Mouse (Mus musculus) megakaryocyte progenitor cell, adult 5-6 weeks (primary cell): ENCODE results near the gene Wnt9a. TPM values are rescaled to one million over a fixed set of nuclear protein-coding genes. Genes with fewer than 3 reads are reported as not detected.
"Not testable (repeated sequence)": the region's sequence is repeated elsewhere in the genome, so short reads cannot be mapped to it uniquely, and the experiment has no call there.

Experiments
- ATAC-seq: replicated peaks from 2 replicates; pipeline ENCODE4 v1.8.0; 2016; ENCODE audit warnings: mild to moderate bottlenecking, moderate TSS enrichment, inconsistent platforms; ENCODE audit not compliant: poor library complexity
- total RNA-seq, 2 experiments: library from RNA; stranded (forward) in 1 of 2; stranded (reverse) in 1 of 2; fragments of 157-497, 149-512 nt in 1 of 2; fragments of 200-1000 nt in 1 of 2; gene quantifications; 2 replicates each; pipeline versions ENCODE4 v1.2.3 to v1.2.4; 2015 to 2017

Gene Wnt9a
- total RNA-seq (2015) (not detected in 2 replicates), total RNA-seq (2017) (not detected in 2 replicates)

- ATAC-seq, result no peak
These were observed at the start of gene Wnt9a for GRCm38 (mm10) chr11:59306461-59307421. TSS of gene Wnt9a (plus strand) at chr11:59306928.

DNA sequence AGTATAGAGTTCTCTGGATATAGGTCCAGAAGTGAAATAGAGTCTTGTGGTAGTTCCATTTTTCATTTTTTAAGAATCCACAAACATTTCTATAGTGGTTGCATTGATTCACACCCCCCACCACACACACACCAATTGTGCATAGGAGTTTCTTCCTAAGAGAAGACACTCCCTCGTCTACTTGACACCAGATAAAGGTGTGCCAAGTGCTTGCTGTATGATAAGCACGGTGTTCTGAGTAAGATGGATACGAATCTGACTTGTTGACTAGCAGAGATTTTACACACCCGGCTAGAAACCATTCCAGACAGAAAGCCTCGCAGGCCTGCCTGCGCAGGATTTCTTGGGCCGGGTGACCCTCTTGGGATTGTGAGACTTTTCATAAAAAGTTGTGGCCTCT is 47.1 kb upstream of the Wnt9a start:
- ATAC-seq, result no peak

- ATAC-seq, result peak; percentile 93
These were observed 45.8 kb upstream of the Wnt9a start for GRCm38 (mm10) chr11:59260706-59261493.

DNA sequence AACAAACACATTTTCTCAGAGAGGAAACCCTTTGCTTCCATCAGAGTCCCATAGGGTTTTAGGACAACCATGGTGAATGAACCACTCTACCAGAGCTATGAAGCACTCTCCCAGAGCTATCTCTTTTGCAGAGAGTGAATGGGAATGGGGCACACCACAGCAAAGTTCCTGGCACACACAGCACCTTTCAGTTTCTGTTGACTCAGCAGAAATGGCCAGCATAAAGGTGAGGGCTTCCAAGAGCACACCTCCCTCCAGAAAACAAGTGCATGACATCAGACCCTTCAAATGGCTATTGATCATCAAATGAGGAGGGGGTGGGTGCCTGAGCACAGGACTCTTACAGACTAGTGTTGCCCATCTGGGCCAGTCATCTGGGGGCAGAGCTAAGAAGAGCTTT is 44.4 kb upstream of the Wnt9a start:
- ATAC-seq, result no peak

- peak; percentile 38; the same call in 1 of the 2 replicates for ATAC-seq
These were observed 42.7 kb upstream of the Wnt9a start for GRCm38 (mm10) chr11:59263870-59264563.

DNA sequence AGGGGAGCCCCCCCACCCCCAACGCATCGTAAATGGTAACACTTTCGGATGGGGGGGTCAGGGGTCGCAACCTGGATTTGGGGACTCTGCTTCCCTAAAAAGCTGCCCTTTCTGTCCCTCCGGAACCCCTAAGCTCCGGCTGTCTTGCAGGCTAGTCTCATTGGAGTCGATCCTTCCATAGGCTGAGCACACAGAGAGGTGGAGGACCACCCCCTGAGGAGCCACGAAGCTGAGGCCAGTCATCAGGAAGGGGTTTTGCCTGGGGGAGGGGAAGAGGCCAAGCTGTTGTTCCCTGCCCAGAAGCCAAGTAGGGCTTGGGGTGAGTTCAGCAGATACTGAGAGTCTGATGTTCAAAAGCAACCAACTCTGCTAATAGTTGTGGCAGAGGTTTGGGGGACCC is 42.1 kb upstream of the Wnt9a start:
- ATAC-seq, result no peak

- no peak for ATAC-seq
These were observed 41.4 kb upstream of the Wnt9a start for GRCm38 (mm10) chr11:59265154-59265813.

GRCm38 (mm10) chr11:59266727-59267126 is 40.0 kb upstream of the Wnt9a start:
- ATAC-seq, result no peak

GRCm38 (mm10) chr11:59274184-59274583 is 32.5 kb upstream of the Wnt9a start:
- no peak for ATAC-seq

GRCm38 (mm10) chr11:59276877-59277276 is 29.9 kb upstream of the Wnt9a start:
- ATAC-seq, result no peak

GRCm38 (mm10) chr11:59278047-59278446 is 28.7 kb upstream of the Wnt9a start:
- ATAC-seq, result no peak

- ATAC-seq, result no peak
These were observed 24.6 kb upstream of the Wnt9a start for GRCm38 (mm10) chr11:59282111-59282510.

GRCm38 (mm10) chr11:59282933-59283332 is 23.8 kb upstream of the Wnt9a start:
- no peak for ATAC-seq

GRCm38 (mm10) chr11:59284146-59284545 is 22.6 kb upstream of the Wnt9a start:
- no peak for ATAC-seq

DNA sequence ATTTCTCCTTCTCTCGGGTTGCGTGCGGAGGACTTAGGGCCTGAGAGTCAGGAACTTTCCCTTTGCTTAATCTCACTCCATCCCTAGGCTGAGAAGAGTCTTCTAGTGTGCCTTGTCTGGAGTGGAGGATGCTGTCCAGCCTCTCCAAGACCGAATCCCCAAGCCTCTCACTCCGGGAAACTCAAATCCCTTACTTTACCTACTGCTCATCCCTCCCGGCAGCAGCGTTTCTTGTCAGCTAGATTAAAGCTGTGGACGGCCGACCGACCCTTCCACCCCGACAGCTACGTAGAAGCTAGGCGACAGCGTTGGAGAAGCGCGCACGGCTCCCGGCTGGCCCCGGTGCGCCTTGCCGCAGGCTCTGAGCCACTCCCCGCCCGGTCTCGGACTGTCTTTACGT is 17.0 kb upstream of the Wnt9a start:
- ATAC-seq, result no peak

GRCm38 (mm10) chr11:59290702-59291303 is 15.9 kb upstream of the Wnt9a start, which contains the start of gene Wnt3a:
TSS of gene Wnt3a (minus strand) at chr11:59290752.
- no peak for ATAC-seq

- ATAC-seq, result peak; percentile 89
These were observed 13.1 kb upstream of the Wnt9a start for GRCm38 (mm10) chr11:59293616-59294015.

- 0 out of 2 replicates have a peak, but pooled peaks have one; percentile 32 for ATAC-seq
These were observed 8.8 kb upstream of the Wnt9a start for GRCm38 (mm10) chr11:59297941-59298340.

DNA sequence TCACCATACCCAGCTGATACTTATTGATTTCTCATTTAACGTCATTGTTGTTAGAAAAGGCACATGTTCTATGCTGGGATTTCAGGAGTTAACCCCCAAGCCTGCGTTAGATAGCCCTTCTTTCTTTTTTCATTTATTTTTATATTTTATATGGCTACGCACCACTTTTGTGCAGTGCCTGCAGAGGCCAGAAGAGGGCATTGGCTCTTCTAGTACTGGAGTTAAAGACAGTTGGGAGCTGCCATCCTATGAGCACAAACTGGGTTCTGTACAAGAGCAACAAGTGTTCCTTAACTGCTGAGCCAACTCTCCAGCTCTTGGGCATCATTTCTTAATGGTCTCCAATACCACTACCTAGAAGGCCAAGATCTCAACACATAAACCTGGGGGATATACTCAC is 6.5 kb upstream of the Wnt9a start:
- ATAC-seq, result peak; percentile 54; the same call in 1 of the 2 replicates

DNA sequence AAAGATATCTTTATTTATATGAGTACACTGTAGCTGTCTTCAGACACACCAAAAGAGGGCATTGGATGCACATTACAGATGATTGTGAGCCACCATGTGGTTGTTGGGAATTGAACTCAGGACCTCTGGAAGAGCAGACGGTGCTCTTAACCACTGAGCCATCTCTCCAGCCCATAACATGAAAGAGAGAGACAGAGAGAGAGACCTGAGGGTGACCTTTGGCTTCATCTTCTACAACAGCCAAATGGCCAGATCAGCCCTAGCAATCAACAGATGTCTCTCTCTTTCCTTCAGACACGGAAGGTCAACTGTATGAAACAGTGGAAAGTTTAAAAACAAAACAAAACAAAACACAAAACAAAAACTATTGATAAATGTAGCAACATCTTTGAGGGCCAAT is 5.7 kb upstream of the Wnt9a start:
- ATAC-seq, result not testable (repeated sequence)
